Mouse (Mus musculus): ENCODE results near the gene Trmt1. TPM values are rescaled to one million over a fixed set of nuclear protein-coding genes. Genes with fewer than 3 reads are reported as not detected.
"Not testable (repeated sequence)": the region's sequence is repeated elsewhere in the genome, so short reads cannot be mapped to it uniquely, and the experiment has no call there.

Trmt1 gene
- polyA plus RNA-seq, 1 experiment = 157 TPM

DNA sequence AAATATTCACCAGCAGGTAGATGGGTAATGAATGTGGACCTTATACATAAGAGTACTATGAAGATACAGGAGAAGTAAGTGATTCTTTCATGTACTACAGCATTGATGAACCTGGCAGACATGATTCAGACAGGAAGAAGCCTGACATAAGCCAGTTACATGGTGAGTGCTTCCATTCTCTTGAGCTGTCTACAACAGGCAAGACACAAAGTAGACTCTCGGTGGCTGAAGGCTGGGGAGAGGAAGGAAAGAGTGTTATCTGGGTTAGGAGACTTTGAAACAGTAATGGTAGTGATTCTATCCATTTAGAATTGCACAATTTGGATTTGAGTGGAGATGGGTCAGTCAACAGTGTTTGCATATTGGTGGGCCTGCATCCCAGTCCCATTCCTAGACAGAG lies 27.2 kb upstream of the Trmt1 start:
- DNase-seq (ENCODE audit: extremely low spot score in 1 of 2, low spot score in 1 of 2) = no peak

DNA sequence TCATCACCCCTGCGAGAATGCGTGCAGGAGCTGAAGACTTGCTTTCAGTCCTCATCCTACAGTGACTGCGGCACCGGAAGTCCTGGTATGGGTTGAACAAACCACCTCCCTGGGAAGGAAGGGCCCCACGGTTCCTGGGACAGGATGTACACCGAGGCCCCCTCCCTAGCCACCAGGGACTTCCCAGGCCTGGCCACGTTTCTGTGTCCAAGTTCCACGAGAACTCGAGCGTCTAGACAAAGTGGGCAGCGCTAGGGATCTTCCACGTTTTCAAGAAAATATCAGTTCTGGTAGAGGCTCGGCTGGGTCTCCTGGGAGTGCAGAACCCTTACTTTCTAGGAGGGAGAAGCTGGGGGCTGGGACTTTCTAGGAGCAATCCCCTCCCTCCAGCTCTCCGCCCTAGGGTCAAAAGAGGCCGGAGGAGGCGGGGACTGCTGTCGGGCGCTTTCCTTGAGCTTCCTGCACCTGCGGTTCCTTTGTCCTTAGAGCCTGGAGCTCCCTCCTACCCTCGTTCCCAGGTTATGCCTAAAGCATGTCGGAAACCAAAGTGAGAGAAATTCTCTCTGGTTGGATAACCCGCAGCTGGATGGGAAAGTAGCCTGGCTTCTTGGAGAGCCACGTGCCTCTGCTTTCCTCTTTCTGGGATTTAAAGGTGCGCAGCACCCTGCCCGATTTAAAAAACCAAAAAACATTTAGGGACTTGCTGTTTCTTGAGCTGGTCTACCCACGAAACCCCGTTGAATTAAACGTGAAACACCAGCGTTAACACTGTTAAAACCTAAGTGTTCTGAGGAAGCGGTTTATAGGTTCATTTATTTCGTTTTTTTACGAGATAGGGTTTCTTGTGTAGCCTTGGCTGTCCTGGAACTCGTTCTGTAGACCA lies 25.9 kb upstream of the Trmt1 start:
- no peak for DNase-seq (ENCODE audit: extremely low spot score in 1 of 2, low spot score in 1 of 2)

DNA sequence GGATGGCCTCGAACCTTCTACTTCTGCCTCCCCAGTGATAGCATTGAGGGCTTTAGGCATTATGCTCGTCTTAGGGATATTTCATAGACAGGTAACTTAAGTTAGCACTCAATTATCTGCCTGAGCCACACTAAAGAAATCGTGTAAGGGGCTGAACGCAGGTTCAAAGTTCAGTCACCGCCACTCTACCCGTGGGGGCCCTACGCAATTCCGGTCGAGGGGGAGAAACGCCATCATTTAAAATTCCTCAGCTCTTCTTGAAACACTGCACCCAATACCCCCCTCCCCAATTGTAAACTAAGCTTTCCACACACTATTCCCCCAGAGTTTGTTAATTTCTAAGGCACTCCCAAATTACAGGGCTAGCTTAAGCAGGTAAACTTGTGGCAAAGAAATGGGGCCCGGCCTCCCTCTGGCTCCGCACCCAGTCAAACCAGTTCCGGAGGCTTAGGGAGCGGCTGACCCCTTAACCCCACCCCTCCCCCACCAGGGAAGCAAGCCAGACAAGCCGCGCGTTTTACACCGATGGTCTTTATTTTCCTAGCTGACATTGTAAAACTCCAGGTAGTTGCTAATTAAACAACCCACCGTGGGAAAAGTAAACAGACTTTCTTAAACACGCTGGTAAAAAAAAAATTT lies 25.2 kb upstream of the Trmt1 start:
- no peak for DNase-seq (ENCODE audit: extremely low spot score in 1 of 2, low spot score in 1 of 2)

DNA sequence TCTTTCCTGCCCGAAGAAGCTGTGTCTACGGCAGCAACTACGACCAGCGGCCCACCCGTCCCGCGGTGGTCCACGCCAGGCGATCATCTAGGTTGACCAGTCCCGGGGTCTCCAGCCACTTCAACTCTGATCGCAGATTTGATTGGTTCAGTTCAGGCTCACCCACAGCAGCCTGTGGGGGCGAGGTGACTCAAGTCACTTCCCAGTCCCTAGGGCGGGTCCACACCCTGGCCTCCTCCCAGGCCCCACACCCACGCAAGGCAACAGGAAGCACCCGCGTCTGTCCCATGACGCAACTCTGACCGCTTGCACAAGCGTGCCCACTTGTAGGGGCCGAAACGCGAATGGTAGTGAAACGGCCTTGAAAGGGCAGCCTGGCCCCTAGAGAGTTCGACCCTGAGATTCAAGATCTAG lies 24.6 kb upstream of the Trmt1 start:
- DNase-seq (ENCODE audit: extremely low spot score in 1 of 2, low spot score in 1 of 2) = peak in 1 of 2 experiments; percentile 54

DNA sequence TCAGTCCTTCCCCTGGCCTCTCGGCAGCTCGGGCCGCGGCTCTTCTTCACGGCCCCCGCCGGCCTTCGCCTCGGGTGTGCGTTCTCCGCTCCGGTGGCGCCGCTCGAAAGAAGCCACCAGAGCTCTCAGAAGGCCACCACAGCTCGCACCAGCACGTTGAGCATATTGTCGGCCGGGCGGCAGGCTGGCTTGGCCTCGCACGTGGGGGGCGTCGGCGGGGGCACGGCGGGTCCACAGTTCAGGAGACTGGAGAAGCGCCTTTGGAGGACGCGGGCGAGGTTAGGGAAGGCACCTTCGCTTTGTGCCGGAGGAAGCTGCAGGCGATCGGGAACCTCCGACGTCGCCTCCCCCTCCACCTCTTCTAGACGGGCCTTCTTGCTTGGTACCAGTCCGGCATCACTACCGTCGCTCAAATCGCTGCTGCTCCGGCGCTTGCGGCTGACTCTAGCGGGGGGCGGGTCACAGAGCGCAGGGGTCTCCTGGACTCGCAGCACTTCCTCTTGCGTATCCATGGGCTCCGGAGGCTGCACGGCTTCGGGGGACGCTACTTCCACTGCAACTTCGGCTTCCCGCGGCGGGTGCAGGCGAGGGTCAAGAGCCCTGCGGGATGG lies 24.0 kb upstream of the Trmt1 start:
- no peak for DNase-seq (ENCODE audit: extremely low spot score in 1 of 2, low spot score in 1 of 2)

DNA sequence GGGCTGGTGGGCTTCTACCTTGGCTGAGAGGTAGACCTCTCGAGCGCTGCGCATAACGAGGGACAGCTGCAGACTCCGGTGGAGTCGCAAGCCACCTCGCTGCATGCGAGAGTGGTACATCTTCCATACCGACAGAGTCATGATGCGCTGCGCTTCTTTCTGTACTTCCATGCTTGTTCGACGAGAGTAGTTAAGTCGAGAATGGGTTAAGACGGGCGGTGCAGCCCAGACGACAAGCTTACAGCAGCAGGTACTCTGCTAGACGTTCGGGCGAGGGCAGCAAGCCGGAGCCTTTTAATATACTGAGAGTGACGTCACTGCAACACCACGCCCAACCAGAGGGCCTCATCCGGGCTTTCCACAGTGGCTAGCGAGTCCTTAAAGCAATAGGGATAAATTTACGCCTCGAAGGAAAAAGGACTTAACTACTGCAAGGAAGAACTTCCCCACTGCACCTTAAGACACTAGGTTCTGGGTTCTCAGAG lies 23.5 kb upstream of the Trmt1 start, which contains the start of gene Ier2:
TSS of gene Ier2 (minus strand) at position 272 of the 485 bp plus-strand sequence.
- peak; percentile 91 to 97 for DNase-seq (ENCODE audit: extremely low spot score in 1 of 2, low spot score in 1 of 2)

DNA sequence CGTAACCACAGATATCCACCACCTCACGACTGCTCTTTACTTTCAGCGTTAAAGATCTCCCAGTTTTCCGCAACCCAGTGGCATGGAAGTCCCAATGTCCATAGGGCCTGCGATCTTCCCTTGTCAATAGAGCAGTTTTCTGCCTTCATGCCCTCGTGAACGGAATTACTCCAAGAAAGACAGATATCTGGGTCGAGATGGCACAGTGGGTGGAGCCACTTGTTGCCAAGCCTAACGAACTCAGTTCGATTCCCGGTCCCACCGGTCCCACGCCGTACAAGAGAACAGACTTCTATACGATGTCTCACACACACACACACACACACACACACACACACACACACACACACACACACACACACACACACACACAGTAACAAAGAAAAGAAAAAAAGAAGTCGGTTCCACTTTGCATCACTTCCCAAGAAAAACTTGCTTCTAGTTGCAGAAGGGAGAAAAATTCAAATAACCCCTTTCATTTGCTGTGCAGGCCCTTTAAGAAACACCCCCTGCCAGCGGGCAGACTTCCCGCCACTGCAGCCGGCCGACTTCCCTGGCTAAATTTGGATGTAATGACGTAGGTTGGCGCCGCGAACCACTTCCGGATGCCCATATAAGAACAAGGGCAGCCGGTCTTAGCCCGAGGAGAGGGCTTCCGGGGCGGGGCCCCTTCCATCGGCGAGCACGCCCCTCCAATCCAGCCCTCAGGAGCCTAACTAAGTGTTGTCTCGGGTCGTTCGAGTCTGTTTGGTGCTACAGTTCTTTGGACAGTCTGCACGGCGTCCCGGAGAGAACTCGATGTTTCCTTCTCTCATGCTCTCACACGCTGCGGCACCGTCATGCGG lies 22.4 kb upstream of the Trmt1 start:
- peak; percentile 95 to 98 for DNase-seq (ENCODE audit: extremely low spot score in 1 of 2, low spot score in 1 of 2)

DNA sequence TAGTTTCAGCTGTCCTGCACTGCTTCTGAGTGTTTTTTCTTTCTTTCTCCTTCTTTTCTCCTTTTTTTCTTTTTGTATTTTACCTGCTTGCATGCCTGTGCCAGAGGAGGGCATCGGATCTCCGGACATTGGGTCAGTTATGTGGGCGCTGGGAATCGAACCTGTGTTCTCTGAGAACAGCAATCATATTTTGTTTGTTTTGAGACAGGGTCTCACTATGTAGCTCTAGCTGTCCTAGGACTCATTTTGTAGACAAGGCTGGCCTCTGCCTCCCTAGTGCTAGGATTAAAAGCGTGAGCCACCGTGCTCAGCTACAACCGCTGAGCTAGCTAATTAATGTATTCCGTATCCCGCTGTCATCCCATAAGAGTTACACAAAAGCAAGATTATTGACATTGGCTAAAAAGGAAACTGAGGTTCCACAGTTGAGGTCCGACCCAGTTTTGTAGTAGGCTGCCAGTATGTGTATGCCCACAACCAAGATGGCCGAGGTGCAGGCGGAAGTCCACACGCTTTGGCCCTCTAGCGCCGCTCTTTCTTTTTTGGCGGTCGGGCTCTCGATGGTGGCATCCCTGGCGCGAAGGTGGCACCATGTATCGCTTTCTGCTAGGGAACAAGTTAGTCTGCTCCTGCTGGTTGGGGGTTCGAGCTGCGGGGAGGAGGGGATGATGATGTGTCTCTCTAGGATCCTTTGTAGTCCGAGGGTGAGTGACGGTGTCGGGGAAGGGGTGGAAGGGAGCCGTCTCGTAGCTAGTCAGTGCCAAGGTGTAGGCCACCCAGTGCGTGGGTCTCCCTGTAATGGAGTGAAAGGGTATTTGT lies 21.3 kb upstream of the Trmt1 start:
- DNase-seq (ENCODE audit: extremely low spot score in 1 of 2, low spot score in 1 of 2) = peak; percentile 65 to 83

DNA sequence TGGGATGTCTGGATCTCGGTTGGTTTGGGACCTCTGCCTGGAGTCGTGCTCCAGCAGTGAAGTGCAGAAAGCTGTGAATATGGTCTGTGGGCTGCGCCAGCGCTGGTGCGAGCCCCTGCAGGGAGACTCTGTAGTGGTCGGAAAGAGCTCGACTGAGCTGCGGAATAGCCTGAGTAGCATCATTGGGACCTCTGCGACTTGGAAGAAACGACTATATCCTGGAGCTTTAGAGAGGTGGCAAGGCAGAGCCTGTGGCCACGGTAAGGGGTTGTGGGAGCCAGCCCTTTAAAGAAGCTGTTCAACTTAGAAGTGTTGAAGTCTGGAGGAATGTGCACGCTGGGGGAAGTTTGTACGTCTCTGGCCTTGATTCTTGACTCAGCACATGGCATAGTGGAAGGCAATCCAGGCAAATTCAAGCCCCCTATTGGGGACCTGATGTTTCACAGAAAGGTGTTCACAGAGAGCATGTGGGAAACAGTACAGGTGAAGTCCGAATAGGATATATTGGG lies 20.7 kb upstream of the Trmt1 start:
- DNase-seq (ENCODE audit: extremely low spot score in 1 of 2, low spot score in 1 of 2) = no peak

DNA sequence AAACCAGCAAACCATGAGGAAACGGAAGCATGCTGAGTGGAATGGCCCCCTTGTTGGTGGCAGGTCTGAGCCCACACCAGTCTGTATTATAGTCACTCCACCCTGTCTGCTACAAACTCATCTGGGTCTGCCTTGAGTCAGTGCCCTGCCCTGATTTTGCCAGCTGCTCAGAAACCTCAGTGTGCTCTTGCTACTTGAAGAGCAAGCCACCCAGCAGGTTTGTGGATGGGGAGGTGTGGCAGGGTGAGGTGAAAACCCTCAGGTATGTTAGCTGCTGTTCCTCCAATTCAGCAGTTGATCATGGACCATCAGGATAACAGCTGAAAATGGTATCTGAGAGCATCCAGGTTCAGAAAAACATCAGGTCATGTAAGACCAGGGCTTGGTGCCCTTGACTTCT lies 18.0 kb upstream of the Trmt1 start:
- no peak for DNase-seq (ENCODE audit: extremely low spot score in 1 of 2, low spot score in 1 of 2)

DNA sequence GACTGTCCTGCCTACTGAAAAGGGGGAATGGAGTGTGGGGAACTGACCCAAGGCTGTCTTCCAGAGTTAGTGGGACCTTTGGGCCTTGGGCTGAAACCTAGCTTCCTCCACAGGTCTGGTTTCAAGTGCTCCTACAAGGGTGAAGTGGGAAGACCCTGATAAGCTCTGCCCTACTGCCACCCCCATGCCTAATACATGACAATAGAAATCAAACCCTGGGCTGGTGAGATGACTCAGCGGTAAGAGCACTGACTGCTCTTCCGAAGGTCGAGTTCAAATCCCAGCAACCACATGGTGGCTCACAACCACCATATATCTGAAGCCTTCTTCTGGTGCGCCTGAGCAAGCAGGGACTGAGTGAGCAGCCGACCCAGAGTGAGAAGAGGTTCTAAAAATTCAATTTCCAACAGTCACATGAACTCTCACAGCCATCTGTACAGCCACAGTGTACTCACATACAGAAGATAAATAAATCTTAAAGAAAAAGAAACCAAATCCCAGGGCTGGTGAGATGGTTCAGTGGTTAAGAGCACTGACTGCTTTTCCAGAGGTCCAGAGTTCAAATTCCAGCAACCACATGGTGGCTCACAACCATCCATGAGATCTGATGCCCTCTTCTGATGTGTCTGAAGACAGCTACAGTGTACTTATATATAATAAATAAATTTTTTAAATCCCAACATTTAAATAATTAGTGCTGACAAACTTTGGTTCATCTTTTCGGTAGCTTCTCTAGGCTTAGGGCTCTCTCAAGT lies 17.2 kb upstream of the Trmt1 start:
- no peak for DNase-seq (ENCODE audit: extremely low spot score in 1 of 2, low spot score in 1 of 2)

DNA sequence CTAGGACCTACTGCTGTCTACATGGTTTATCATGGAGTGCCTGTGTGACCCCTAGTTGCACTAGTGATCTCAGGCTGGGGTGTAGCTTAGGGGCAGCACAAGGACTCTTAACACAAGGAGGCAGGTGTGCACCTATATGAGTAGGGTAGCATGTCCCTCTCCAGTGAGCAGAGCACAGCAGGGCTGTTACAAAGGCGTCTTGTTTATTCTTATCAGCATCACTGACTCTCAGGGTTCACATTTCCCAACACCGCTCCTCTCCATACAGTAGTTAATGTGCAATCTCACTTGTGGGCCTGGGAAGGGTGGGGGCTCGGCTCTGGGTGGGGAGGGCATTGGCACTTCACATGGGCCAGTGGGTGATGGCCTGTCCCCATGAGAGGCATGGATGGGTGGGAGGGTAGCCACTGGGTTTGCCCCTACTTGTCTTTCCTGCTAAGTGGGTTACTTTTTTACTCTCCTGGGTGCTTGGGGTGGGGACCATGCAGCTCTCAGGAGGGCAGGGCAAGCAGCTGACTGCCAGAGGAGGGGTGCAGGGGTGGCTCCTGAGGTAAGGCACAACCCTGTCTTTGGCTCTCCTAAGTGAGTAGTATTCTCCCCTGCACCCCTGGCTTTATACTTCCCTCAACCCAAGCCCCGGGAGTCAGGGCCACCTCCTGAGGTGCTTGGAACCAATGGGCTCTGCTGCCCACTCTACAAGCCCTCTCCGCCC lies 15.7 kb upstream of the Trmt1 start:
- DNase-seq (ENCODE audit: extremely low spot score in 1 of 2, low spot score in 1 of 2) = not testable (repeated sequence)

DNA sequence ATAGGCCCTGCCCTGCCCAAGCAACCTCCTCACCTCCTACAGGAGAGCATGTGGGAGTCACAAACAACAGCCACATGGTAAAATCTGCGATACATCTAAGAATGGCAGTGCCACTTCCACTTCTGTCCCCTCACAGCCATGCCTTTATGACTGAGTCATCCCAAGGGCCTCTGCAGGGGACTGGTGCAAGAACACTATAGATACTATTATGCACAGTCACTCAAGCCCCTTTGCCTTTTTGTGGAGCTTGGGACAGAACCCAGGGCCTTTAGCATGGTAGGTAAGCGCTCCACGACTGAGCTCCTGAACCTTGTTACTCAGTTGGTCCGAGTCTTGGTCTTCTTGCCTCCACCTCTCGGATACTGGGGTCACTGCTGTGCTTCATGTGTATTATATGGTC lies 8.8 kb upstream of the Trmt1 start:
- DNase-seq (ENCODE audit: extremely low spot score in 1 of 2, low spot score in 1 of 2) = no peak

DNA sequence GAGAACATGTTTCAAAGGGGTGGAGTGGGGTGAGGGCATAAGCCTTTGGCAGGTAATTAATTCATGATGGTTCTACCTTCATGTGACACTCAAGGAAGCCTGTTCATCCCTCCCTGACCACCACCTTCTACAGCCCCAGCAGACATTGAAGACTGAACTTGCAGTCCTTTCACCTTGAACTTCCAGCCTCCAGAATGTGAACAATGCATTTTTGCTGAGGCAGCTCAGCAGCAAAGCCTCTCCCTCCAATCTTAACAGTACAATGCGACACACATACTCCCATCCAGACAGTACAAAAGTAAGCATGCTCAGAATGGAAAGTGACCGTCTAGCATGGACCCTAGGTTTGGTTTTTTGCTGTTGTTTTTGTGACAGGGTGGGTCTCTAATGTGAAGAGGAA lies 4.6 kb upstream of the Trmt1 start:
- DNase-seq (ENCODE audit: extremely low spot score in 1 of 2, low spot score in 1 of 2) = no peak

DNA sequence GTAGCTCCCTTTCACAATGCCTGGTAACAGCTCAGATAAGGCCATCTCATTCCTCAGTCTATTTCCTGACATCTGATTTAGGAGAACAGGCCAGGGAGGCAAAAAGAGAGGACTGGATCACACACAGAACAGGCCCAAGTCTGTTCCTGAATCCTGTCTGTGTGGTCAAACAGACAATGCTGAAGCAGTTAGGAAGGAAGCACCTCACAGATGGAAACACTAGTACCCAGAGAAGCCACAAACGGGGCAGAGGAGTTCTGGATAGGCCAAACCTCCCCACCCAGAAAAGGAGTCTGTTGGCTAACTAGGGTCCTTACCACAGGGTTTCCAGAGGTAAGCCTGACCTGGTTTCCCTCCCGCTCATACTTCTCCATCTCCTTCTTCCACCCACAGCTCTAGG lies 3.9 kb upstream of the Trmt1 start:
- DNase-seq (ENCODE audit: extremely low spot score in 1 of 2, low spot score in 1 of 2) = no peak

DNA sequence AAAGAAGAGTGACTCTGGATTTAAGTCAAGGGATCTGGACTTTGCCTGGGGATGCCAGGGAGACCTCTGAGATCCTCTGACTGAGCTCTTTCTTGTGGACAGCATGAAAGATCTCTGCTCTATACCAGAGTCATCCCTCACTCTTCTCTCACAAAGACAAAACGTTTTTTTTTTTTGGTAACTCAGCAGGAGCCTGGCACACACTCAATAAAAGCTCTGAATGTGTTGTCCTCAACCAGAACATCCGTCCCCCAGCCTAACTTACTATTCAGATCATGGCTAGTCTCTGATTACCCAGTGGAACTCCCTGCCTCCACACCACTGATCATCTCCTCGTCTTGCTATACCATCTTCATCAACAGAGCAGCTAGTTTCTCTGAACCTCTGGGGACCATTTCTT lies 1.6 kb upstream of the Trmt1 start:
- no peak for DNase-seq (ENCODE audit: extremely low spot score in 1 of 2, low spot score in 1 of 2)

DNA sequence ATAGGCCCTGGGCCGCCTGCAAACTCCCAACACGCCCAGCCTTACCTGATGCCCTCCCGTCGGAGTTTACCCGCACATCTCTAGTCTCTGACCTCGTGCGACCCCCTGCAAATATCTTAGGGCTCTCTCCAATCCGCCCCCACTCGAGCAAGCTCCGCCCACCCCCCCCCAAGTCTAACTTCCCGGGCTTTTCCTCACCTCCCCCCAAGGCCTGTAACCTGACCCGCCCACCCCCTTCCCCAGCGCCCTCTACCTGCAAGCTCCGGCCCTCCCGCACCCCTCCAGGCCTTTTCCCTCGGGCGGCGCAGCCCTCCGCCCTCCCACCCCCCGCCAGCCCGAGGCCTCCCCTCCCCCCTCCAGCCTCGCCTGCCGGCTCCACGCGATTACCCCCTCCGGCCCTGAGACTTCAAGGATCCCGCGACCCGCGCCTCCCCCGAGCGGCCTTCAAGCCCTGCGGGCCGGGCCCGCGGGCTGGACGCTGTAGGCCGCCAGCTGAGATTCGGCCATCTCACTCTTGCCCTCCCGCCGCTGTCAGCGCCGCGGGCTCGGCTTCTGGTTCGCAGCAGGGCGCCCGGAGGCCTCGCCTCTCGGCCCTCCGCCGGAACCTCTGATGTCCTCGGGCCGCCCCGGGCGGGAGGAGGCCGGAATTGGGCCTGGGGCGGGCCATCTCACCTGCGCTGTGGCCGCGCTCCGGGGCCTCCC lies 1.0 kb downstream of the Trmt1 start:
- no peak for DNase-seq (ENCODE audit: extremely low spot score in 1 of 2, low spot score in 1 of 2)

DNA sequence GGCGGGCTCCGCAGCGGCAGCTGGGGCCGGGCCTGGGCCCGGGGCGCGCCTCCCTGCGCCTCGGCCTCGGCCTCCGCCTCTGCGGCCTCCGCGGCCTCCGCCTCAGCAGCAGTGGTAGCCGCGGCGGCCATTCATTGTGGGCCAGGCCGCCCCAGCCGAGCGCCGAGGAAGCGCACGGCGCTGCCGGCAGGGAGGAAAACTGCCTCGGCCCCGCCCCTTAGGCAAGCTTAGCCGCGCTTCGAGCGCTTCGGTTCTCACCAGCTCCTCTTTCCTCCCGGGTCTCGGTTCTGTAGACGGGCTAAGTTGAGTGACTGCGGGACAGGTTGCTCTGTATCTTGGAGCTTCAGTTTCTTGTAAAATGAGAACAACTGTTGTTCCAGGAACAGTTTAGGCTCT lies 1.6 kb downstream of the Trmt1 start, which contains the start of gene Nacc1:
TSS of gene Nacc1 (minus strand) at position 158 of the 396 bp plus-strand sequence.
- DNase-seq (ENCODE audit: extremely low spot score in 1 of 2, low spot score in 1 of 2) = peak in 1 of 2 experiments; percentile 87
